Mouse (Mus musculus) effector memory CD4-positive, alpha-beta T cell, adult 5 months (primary cell): ENCODE data around the gene Ggt7. TPM values are rescaled to one million over a fixed set of nuclear protein-coding genes. Genes with fewer than 3 reads are reported as not detected.

ENCODE experiments used
- polyA plus RNA-seq: library from polyadenylated mRNA; unstranded; fragments of 100-300 nt; shearing (Covaris generic); gene quantifications from one replicate; pipeline ENCODE4 v1.2.1, GENCODE M21; 2017

The Ggt7 gene
- polyA plus RNA-seq, result 6.4 TPM

DNA sequence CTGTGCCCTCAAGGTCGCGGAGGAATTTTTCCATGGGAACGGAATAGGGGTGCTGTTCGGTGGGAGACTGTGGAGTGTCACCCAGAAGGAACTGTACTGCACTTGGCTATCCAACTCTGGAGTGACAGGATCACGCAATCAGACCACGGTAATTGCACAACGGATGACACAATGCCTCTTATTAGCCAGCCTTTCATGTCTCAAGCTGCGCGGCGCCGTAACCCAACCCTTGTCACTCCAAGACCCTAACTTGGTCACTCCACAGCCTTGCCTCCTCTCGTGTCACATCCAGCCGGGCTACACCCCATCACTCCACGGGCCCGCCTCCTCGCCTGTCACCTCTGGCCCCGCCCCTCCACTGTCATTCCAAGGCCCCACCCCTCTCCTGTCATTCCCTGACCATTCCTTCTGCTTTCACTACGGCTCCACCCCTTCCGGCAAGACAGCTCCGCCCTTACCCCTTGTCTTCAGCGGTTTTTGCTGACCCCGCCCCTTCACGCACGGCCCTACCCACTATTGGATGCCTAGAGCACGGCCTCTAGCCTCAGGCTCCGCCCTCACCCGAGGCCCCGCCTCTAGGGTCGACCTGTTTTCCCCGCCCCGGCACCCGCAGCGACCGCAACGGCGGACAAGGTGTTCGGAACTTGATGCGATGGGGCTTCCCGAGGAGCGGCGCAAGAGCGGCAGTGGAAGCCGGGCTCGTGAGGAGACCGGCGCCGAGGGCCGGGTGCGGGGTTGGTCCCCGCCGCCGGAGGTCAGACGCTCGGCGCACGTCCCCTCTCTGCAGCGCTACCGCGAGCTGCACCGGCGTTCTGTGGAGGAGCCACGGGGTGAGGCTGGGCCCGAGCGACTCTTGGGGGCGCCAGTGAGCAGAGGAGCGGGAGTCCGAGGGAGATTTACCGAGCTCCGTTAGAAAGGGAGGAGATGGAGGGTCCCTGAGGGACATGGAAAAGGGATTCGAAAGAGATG is at the start of gene Ggt7, which contains the start of gene Acss2:
Ggt7 (minus strand) TSS at position 783 of the 969 bp plus-strand sequence.
Acss2 (plus strand) TSS at position 494 of the 969 bp plus-strand sequence.

DNA sequence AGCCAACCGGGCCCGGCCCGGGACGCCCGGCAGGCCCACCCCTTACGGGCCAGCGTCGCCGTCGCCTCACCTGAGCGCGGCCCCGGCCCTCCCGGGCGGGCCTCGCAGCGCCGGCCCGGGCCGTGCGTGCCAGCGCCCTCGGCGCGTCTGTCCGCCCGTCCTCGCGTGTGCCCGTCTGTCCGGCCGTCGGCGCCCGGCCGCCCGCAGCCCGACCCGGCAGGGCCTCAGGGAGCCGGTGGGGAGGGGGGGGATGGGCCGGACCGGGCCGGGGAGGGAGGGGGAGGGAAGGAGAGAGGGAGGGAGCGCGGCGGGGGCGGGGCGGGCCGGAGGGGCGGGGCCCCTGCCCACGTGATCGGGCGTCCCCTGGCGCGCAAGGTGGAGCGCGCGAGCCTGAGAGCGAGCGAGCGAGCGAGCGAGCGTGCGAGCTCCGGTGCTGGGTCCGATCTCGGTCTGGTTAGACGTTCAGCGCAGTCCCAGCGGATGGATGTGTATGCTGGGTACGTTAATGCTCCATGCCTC is 44.4 kb downstream of the Ggt7 start, which contains the start of gene Ncoa6:
Ncoa6 (minus strand) TSS at position 325 of the 519 bp plus-strand sequence.

Other genes with a start within 250 kb of the Ggt7 start
- gene Map1lc3a, start 241.9 kb downstream of the Ggt7 start, polyA plus RNA-seq, result 76.1 TPM
- 30.7 TPM for gene Pigu, start 160.8 kb downstream of the Ggt7 start, polyA plus RNA-seq
- gene Trp53inp2, start 137.2 kb downstream of the Ggt7 start, polyA plus RNA-seq, result 56.3 TPM
- 32.0 TPM for gene Ncoa6, start 44.3 kb downstream of the Ggt7 start, polyA plus RNA-seq
- 65.3 TPM for gene Acss2, start 289 bp downstream of the Ggt7 start, polyA plus RNA-seq
- gene Gss, start 74.6 kb upstream of the Ggt7 start, polyA plus RNA-seq, result 16.2 TPM
- gene Myh7b, start 93.0 kb upstream of the Ggt7 start, polyA plus RNA-seq, result not detected
- gene Trpc4ap, start 174.1 kb upstream of the Ggt7 start, polyA plus RNA-seq, result 149 TPM
- gene Edem2, start 211.2 kb upstream of the Ggt7 start, polyA plus RNA-seq, result 46.7 TPM
- not detected for gene Gm17581, start 217.6 kb upstream of the Ggt7 start, polyA plus RNA-seq
- not detected for gene Procr, start 232.9 kb upstream of the Ggt7 start, polyA plus RNA-seq